Mouse (Mus musculus) layer of hippocampus, adult 9-10 months (tissue): ENCODE results near the gene Gm136.
"Not testable (repeated sequence)": the region's sequence is repeated elsewhere in the genome, so short reads cannot be mapped to it uniquely, and the experiment has no call there.

ENCODE experiments used
- DNase-seq: peaks from one replicate; pipeline ENCODE4 v3.0.0; 2022; ENCODE audit warnings: low spot score

Gm136 gene

DNA sequence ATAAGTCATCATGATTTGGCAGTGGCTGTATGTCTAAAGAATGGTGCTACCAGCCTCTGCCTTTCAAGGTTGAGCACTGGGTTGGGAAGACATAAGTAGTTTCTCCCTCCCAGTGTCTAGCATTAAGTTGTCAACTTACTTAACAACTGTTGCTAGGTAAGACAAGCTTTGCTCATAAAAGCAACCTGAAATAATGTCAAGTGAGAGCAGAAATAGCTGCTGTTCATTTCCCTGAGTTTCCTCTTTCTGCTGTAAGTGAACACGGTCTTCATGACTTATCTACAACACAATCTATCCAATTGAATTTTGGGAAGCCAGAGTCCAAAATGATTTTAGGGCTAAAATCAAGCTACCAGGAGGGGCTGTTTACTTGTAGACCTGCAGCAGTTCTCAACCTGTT lies at the start of gene Gm136:
Gene Gm136, minus strand, starts transcription at position 101 of the 400 bp plus-strand sequence.
- DNase-seq: no peak

- DNase-seq: no peak
Measured at GRCm38 (mm10) chr4:34801166-34802034, 45.3 kb upstream of the Gm136 start.

GRCm38 (mm10) chr4:34798005-34798404 lies 41.9 kb upstream of the Gm136 start:
- no peak for DNase-seq

DNA sequence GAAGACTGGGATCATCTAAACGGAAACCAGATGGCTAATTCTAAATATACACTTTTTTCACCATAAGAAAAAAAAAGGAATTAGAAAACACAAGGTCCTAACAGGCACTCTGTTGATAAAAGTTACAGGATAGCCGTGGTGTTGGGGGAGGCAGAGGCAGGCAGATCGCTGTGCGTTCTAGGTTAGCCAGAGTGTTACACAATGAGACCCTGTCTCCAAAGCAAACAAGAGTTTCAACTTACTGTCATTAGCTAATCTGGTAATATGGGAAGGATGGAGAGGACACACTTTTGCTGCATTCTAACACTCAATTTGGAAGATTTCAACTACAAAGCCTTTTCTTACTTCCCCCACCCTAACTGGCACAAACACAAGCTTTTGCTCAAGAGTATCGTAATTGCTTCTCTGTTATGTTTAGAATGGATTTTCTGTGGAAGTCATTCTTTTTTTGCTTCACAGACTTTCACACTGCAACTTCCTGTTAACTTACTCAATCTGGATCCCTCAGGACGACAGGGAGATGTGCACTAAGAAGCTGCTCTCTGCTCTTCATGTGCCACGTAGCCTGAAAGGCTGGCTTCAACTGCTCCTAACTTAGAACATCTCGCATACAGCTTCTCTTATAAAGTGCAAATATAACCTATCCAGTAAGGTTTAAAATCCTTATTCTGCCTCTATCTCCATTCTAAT lies 41.4 kb upstream of the Gm136 start:
- DNase-seq: no peak

DNA sequence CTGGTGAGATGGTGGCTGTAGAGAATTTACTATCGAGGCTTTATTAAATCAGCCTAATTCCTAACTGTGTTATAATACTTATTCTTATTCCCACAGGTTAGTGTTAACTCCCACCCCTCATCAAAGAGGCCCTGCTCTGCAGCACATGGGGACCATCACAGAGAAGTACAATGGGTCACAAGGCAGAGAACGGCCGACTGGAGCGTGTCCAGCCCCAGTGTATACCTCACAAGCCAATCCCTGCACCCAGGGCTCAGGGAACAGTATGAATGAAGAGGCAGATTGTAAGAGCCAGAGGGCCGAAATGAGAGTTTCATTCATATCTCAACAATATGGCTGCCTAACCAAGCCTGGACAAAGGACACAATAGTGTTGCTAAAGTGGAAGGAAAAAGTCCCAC lies 40.2 kb upstream of the Gm136 start:
- no peak for DNase-seq

DNA sequence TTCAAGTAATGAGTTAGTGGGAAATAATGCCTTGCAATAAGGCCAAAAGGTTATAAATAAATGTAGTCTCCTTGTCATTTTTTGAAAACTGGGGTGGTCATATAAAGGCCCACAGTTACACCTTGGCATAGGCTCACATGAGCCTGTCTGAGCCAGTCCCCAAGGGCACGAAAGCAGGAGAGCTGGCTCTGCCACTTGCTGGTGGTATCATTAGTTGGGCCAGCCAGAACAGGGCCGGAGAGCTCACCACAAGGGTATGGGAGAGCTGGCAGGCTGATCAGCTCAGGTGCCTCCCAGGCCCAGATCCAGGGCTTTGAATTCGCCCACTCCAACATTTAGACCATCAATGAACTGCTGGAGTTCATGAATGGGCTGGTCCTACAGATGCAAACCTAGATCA lies 30.4 kb upstream of the Gm136 start:
- no peak for DNase-seq

DNA sequence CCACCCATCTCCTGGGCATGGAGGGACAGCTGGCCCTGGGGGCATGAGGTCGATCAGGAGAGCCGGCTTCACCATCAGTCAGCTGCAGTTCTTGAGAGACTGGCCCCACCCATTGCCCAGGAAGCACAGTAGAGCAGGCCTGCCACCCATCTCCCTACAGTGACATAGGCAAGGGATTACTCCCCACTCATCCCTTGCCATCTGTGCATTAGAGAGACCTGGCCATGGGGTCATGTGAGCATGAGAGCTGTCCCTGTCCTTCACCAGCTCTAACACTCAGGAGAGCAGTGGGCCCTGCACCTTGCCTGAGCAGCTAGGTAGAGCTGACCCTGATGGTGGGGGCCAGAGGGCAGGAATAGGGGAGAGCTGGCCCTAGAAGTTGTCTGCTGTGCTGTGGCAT lies 29.6 kb upstream of the Gm136 start:
- no peak for DNase-seq

DNA sequence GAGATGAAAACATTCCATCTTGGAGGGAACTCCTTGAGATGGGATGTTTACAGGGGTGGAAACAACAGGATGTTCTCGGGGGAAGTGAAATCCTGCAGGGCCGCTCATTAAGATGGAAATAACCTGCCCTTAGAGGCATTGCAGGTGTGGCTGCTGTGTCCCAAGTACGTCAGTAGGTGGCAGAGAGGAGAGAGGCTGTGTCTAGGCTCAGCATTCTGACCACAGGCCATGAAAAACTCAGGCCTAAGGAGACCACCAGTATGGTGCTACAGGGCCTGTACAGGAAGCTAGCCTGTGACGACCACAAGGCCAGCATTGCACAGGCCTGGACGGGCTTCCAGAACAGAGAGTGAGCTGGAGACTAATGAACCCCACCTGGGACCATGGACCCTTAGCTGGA lies 28.8 kb upstream of the Gm136 start:
- DNase-seq: no peak

- DNase-seq: no peak
Measured at GRCm38 (mm10) chr4:34782730-34783129, 26.7 kb upstream of the Gm136 start.

- peak; percentile 77 for DNase-seq
Measured at GRCm38 (mm10) chr4:34777677-34778527, 21.8 kb upstream of the Gm136 start, which contains the start of gene Smim8. Smim8 (minus strand) TSS chr4:34778423.

- no peak for DNase-seq
Measured at GRCm38 (mm10) chr4:34771652-34772371, 15.7 kb upstream of the Gm136 start.

- DNase-seq: no peak
Measured at GRCm38 (mm10) chr4:34749236-34749635, 6.8 kb downstream of the Gm136 start.

DNA sequence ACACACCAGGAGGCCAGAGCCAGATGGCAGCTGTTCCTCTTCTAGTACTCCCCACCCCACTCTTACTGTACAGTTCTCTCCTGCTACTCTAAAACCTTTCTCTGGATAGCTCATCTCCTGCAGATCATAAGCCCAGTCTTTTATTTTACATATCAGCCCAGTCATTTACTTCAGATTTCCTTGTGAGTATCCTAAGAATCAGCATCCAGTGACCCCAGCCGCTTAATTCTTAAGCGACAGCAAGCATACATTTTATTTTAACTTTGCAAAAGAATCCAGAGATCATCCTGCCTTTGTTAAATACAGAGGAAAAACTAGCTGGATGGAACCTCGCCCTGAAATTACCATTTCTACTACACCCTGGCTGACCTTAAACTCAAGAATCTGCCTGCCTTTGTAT lies 21.6 kb downstream of the Gm136 start:
- DNase-seq: no peak

DNA sequence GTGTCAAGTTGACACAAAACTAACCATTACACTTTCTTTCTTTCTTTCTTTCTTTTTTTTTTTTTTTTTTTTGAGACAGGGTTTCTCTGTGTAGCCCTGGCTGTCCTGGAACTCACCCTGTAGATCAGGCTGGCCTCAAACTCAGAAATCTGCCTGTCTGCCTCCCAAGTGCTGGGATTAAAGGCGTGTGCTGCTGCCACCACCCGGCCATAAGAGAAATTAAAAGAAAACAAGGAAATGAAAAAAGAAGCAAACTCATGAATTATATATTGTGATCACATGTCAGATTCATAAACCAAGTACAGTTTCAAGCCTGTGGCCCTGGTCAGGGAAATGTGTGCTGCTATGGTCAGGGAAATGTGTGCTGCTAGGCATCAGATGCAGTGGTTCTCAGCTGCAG lies 22.6 kb downstream of the Gm136 start:
- not testable (repeated sequence) for DNase-seq

DNA sequence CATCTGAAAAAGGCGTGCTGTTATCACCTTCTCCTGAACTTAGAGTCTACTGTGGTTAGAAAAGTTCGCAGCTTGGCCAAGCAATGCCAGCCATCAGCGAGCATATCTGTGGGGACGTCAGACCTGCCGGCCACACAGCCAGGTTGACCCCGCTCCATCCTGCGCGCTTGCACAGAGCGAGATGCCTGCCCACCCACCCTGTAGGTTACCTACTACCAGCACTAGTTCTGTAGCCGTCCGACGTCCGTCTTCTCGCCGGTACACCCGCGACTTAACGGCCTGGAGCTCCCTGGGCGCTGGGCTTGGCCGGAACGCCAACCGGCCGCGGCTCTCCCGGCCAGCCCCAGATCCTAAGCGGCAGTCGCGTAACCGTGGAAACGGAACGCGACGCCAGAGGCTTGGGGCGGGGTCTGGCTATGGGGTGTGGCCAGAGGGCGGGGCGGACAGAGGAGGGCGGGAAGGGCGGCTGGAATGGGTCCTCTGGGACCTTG lies 26.2 kb downstream of the Gm136 start, which contains the start of gene Cfap206:
Gene Cfap206, minus strand, starts transcription at position 356 of the 491 bp plus-strand sequence.
- DNase-seq: no peak

GRCm38 (mm10) chr4:34725710-34726109 lies 30.4 kb downstream of the Gm136 start:
- not testable (repeated sequence) for DNase-seq

DNA sequence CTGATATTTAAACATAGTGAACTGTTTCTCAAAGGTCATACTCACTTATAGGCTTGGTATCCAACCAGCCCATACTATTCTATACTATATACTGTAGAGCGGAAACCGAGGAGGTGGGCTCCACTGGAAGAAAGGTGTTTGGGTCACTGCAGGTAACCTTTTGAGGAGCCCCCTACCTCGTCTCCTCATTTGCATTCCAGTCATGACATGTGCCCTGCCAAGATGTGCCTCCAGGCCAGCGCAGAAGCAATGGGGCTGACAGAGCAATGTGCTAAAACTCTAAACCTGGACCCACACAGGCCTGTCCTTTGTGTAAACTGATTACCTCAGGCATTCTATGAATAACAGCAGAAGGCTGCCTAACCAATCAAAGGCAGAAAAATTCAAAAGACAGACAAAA lies 31.8 kb downstream of the Gm136 start:
- DNase-seq: no peak

- no peak for DNase-seq
Measured at GRCm38 (mm10) chr4:34723186-34723585, 32.9 kb downstream of the Gm136 start.

- no peak for DNase-seq
Measured at GRCm38 (mm10) chr4:34720127-34720895, 35.8 kb downstream of the Gm136 start.

DNA sequence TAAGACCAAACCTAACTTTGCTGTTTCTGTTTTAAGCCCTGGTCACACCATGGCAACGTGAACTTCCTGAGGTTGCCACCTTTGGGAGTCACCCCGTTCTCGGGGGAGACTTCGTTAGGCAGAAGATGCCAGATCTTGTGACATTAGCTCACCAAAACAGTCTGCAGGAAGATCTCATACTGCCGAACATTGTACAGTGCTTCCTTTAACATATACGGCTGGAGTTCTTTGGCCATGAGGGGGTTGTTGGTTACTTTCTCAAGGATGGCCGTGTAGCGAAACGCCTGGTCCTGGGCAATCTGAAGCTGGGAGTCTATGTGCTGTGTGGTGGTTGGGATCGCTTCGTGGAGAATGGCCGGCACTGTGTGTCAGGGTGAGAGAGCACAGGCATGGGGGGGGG lies 36.6 kb downstream of the Gm136 start:
- no peak for DNase-seq

GRCm38 (mm10) chr4:34715062-34715461 lies 41.0 kb downstream of the Gm136 start:
- DNase-seq: no peak
